Mouse (Mus musculus): Measurements from ENCODE around the gene Tmbim7. TPM values are rescaled to one million over a fixed set of nuclear protein-coding genes. Genes with fewer than 3 reads are reported as not detected.

Gene Tmbim7
- polyA plus RNA-seq, 1 experiment from 2014 or later, result not detected

DNA sequence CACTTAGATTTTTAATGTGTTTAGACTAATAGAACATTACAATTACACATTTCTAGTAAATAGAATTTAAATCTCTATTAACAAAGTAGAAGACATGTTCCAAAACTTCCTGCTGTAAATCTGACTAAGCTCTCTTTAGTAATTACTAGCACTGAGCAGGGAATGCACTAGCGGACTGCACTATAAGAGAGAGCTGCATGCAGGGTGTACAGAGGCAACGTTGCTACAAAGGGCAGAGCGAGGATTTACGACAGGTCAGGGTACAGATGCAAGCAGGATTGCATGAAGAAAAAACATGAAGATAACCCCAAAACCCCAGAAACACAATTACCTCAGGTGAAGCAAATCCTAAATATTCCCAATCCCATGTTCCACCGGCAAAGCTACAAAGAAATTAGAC lies 49.0 kb downstream of the Tmbim7 start:
- Histone ChIP-seq H3K36me3 (ENCODE audit: control insufficient read depth, insufficient read depth, low read length) (peaks cover 5% of the 10 kb centered on the region; the same call in 1 of the 2 replicates), H3K27me3 (ENCODE audit: control insufficient read depth, insufficient read depth, low read length) (no peaks in the 10 kb centered on the region), H3K27ac (replicated peaks) (no peak overlapping the region), H3K9me3 (ENCODE audit: control insufficient read depth, low read length) (no peaks in the 10 kb centered on the region), H3K4me2 (replicated peaks; ENCODE audit: low read depth) (no peak overlapping the region), H3K4me1 (replicated peaks; ENCODE audit: control insufficient read depth, insufficient read depth) (no peaks in the 10 kb centered on the region), H3K4me3 (ENCODE audit: low read depth, low read length) (no peak overlapping the region), H3K9ac (ENCODE audit: low read length) (no peak overlapping the region)
- ATAC-seq (ENCODE audit: low FRiP score, low TSS enrichment), result no peak
- no peak for DNase-seq (ENCODE audit: low spot score)
- TF ChIP-seq EP300 (optimal IDR thresholded peaks at IDR 0.05) (no peak), CTCF (IDR thresholded peaks at IDR 0.05; ENCODE audit: low read depth) (no peak)
- 88% methylated on average over 5 of the region's 5 CpGs for WGBS

DNA sequence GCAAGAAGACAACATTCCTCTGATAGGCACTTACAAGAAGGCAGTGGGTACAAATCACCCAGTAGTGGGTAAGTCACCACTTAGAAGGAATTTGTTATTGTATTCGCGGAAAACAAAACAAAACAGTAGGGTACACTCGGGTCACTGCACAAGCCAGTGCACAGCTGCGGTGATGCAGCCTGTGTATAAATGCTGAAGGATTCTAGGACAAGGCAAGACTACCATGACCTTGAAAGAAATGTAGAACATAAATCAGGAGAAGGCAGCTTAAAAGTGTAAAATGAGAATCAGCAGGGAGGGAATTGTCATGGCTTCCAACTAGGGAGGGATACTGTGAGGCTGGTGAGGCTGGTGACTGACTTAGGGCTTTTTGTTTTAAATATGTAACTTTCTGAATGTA lies 51.2 kb downstream of the Tmbim7 start:
- no peak overlapping the region for H3K4me3 ChIP-seq (ENCODE audit: low read depth, low read length)
- no peak for DNase-seq (ENCODE audit: low spot score)
- ATAC-seq (ENCODE audit: low FRiP score, low TSS enrichment), result no peak
- H3K4me2 ChIP-seq (replicated peaks; ENCODE audit: low read depth), result no peak overlapping the region
- no peak for TF ChIP-seq CTCF (IDR thresholded peaks at IDR 0.05; ENCODE audit: low read depth)
- TF ChIP-seq EP300 (optimal IDR thresholded peaks at IDR 0.05), result no peak
- no peaks in the 10 kb centered on the region for H3K9me3 ChIP-seq (ENCODE audit: control insufficient read depth, low read length)
- no peaks in the 10 kb centered on the region for H3K4me1 ChIP-seq (replicated peaks; ENCODE audit: control insufficient read depth, insufficient read depth)
- no peak overlapping the region for H3K27ac ChIP-seq (replicated peaks)
- WGBS, result 92% methylated on average over 4 of the region's 4 CpGs
- H3K27me3 ChIP-seq (ENCODE audit: control insufficient read depth, insufficient read depth, low read length), result no peaks in the 10 kb centered on the region
- no peak overlapping the region for H3K9ac ChIP-seq (ENCODE audit: low read length)
- H3K36me3 ChIP-seq (ENCODE audit: control insufficient read depth, insufficient read depth, low read length), result 0 out of 2 replicates have a peak, but pooled peaks cover 3% of the 10 kb centered on the region

GRCm38 (mm10) chr5:3715800-3716199 lies 64.8 kb downstream of the Tmbim7 start:
- ATAC-seq (ENCODE audit: low FRiP score, low TSS enrichment) (no peak), DNase-seq (ENCODE audit: low spot score) (no peak)
- Histone ChIP-seq H3K9me3 (ENCODE audit: control insufficient read depth, low read length) (no peaks in the 10 kb centered on the region), H3K36me3 (ENCODE audit: control insufficient read depth, insufficient read depth, low read length) (0 out of 2 replicates have a peak, but pooled peaks cover 3% of the 10 kb centered on the region), H3K4me1 (replicated peaks; ENCODE audit: control insufficient read depth, insufficient read depth) (no peaks in the 10 kb centered on the region), H3K9ac (ENCODE audit: low read length) (no peak overlapping the region), H3K4me2 (replicated peaks; ENCODE audit: low read depth) (no peak overlapping the region), H3K27ac (replicated peaks) (no peak overlapping the region), H3K27me3 (ENCODE audit: control insufficient read depth, insufficient read depth, low read length) (no peaks in the 10 kb centered on the region), H3K4me3 (ENCODE audit: low read depth, low read length) (no peak overlapping the region)
- TF ChIP-seq EP300 (optimal IDR thresholded peaks at IDR 0.05) (no peak), CTCF (IDR thresholded peaks at IDR 0.05; ENCODE audit: low read depth) (no peak)
- 86% methylated on average over 5 of the region's 5 CpGs for WGBS

DNA sequence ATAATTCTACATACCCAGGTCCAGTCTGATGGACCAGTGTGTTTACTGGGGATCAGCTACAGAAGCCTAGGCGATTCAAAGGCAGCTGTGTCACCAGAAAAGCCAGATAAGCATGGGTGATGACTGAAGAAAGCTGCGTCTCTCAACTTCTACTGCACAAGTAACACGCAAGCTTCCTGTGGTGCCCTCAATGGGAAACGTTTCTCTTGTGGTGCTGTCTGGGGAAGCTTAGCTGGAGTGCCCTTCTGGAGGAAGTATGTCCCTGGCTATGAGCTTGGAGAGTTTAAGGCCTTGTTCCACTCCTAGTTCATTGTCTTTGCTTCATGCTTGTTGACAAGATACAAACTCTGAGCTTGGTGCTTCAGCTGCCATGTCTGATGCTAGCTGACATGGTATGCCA lies 68.4 kb downstream of the Tmbim7 start:
- WGBS, result 93% methylated on average over 4 of the region's 4 CpGs
- H3K27me3 ChIP-seq (ENCODE audit: control insufficient read depth, insufficient read depth, low read length), result no peaks in the 10 kb centered on the region
- 0 out of 2 replicates have a peak, but pooled peaks cover 3% of the 10 kb centered on the region for H3K36me3 ChIP-seq (ENCODE audit: control insufficient read depth, insufficient read depth, low read length)
- DNase-seq (ENCODE audit: low spot score) (no peak), ATAC-seq (ENCODE audit: low FRiP score, low TSS enrichment) (no peak)
- H3K4me1 ChIP-seq (replicated peaks; ENCODE audit: control insufficient read depth, insufficient read depth), result no peaks in the 10 kb centered on the region
- H3K27ac ChIP-seq (replicated peaks), result no peak overlapping the region
- no peak overlapping the region for H3K9ac ChIP-seq (ENCODE audit: low read length)
- no peaks in the 10 kb centered on the region for H3K9me3 ChIP-seq (ENCODE audit: control insufficient read depth, low read length)
- H3K4me2 ChIP-seq (replicated peaks; ENCODE audit: low read depth), result no peak overlapping the region
- TF ChIP-seq CTCF (IDR thresholded peaks at IDR 0.05; ENCODE audit: low read depth), result no peak
- H3K4me3 ChIP-seq (ENCODE audit: low read depth, low read length), result no peak overlapping the region

- no peak overlapping the region for H3K4me3 ChIP-seq (ENCODE audit: low read depth, low read length)
- ATAC-seq (ENCODE audit: low FRiP score, low TSS enrichment) (no peak), DNase-seq (ENCODE audit: low spot score) (no peak)
- 90% methylated on average over 2 of the region's 2 CpGs for WGBS
- H3K27me3 ChIP-seq (ENCODE audit: control insufficient read depth, insufficient read depth, low read length), result no peaks in the 10 kb centered on the region
- no peak overlapping the region for H3K9ac ChIP-seq (ENCODE audit: low read length)
- TF ChIP-seq CTCF (IDR thresholded peaks at IDR 0.05; ENCODE audit: low read depth) (no peak), EP300 (optimal IDR thresholded peaks at IDR 0.05) (no peak)
- H3K9me3 ChIP-seq (ENCODE audit: control insufficient read depth, low read length), result no peaks in the 10 kb centered on the region
- H3K4me1 ChIP-seq (replicated peaks; ENCODE audit: control insufficient read depth, insufficient read depth), result no peaks in the 10 kb centered on the region
- H3K27ac ChIP-seq (replicated peaks), result no peak overlapping the region
- H3K36me3 ChIP-seq (ENCODE audit: control insufficient read depth, insufficient read depth, low read length), result 0 out of 2 replicates have a peak, but pooled peaks cover 3% of the 10 kb centered on the region
- no peak overlapping the region for H3K4me2 ChIP-seq (replicated peaks; ENCODE audit: low read depth)
Measured at GRCm38 (mm10) chr5:3722873-3723272, 71.9 kb downstream of the Tmbim7 start.

DNA sequence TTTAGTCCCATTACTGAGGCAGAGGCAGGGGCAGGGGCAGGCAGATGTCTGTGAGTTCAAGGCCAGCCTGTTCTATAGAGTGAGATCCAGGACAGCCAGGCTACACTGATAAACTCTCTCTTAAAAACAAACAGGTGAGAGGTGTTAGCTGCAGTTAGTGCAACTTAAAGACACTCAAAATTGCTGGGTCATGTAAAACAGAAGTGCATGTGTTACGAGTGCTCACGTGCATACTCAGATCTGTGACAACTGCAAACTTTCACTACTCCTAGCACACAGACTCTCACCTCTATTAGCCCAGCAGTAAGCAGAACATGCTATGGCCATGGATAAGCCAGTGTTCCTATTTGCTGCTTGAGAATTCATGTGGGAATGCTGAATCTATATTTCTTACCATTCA lies 72.4 kb downstream of the Tmbim7 start:
- no peaks in the 10 kb centered on the region for H3K9me3 ChIP-seq (ENCODE audit: control insufficient read depth, low read length)
- ATAC-seq (ENCODE audit: low FRiP score, low TSS enrichment) (no peak), DNase-seq (ENCODE audit: low spot score) (no peak)
- no peak overlapping the region for H3K4me3 ChIP-seq (ENCODE audit: low read depth, low read length)
- TF ChIP-seq EP300 (optimal IDR thresholded peaks at IDR 0.05), result no peak
- TF ChIP-seq CTCF (IDR thresholded peaks at IDR 0.05; ENCODE audit: low read depth), result no peak
- 88% methylated on average over 2 of the region's 2 CpGs for WGBS
- H3K4me1 ChIP-seq (replicated peaks; ENCODE audit: control insufficient read depth, insufficient read depth), result no peaks in the 10 kb centered on the region
- no peaks in the 10 kb centered on the region for H3K27me3 ChIP-seq (ENCODE audit: control insufficient read depth, insufficient read depth, low read length)
- H3K9ac ChIP-seq (ENCODE audit: low read length), result no peak overlapping the region
- H3K36me3 ChIP-seq (ENCODE audit: control insufficient read depth, insufficient read depth, low read length), result 0 out of 2 replicates have a peak, but pooled peaks cover 3% of the 10 kb centered on the region
- H3K4me2 ChIP-seq (replicated peaks; ENCODE audit: low read depth), result no peak overlapping the region
- no peak overlapping the region for H3K27ac ChIP-seq (replicated peaks)
